Mouse (Mus musculus): ENCODE measurements around the gene Pck1. TPM values are rescaled to one million over a fixed set of nuclear protein-coding genes. Genes with fewer than 3 reads are reported as not detected.

Gene Pck1
- polyA plus RNA-seq, 1 experiment from 2014 or later: not detected

GRCm38 (mm10) chr2:173173521-173174511, 21.0 kb downstream of the Pck1 start:
- H3K27ac ChIP-seq (ENCODE audit: low read depth): peak overlapping the region; percentile 85
- H3K9me3 ChIP-seq (ENCODE audit: low read depth, low read length): no peaks in the 10 kb centered on the region
- peak overlapping the region; percentile 55 for H3K4me2 ChIP-seq
- peak overlapping the region; percentile 25 for H3K4me3 ChIP-seq (ENCODE audit: low read depth, low read length)
- no peaks in the 10 kb centered on the region for H3K36me3 ChIP-seq (ENCODE audit: insufficient read depth)
- TF ChIP-seq CTCF (IDR thresholded peaks at IDR 0.05; ENCODE audit: low read depth): no peak
- DNase-seq (peak; percentile 82), ATAC-seq (ENCODE audit: insufficient read depth) (peak; percentile 79)
- 3% methylated on average over 22 of the region's 22 CpGs for WGBS
- peaks cover 33% of the 10 kb centered on the region for H3K27me3 ChIP-seq (ENCODE audit: insufficient read depth, low read length)
- H3K9ac ChIP-seq: peak overlapping the region; percentile 5
- peaks cover 9% of the 10 kb centered on the region for H3K4me1 ChIP-seq (ENCODE audit: insufficient read depth)

- peak overlapping the region; percentile 55 for H3K4me2 ChIP-seq
- ATAC-seq (ENCODE audit: insufficient read depth) (no peak), DNase-seq (no peak)
- no peak overlapping the region for H3K4me3 ChIP-seq (ENCODE audit: low read depth, low read length)
- H3K4me1 ChIP-seq (ENCODE audit: insufficient read depth): peaks cover 9% of the 10 kb centered on the region
- WGBS: 42% methylated on average over 1 of the region's 1 CpGs
- no peaks in the 10 kb centered on the region for H3K36me3 ChIP-seq (ENCODE audit: insufficient read depth)
- H3K27ac ChIP-seq (ENCODE audit: low read depth): no peak overlapping the region
- H3K27me3 ChIP-seq (ENCODE audit: insufficient read depth, low read length): peaks cover 27% of the 10 kb centered on the region
- no peaks in the 10 kb centered on the region for H3K9me3 ChIP-seq (ENCODE audit: low read depth, low read length)
- H3K9ac ChIP-seq: no peak overlapping the region
- TF ChIP-seq CTCF (IDR thresholded peaks at IDR 0.05; ENCODE audit: low read depth): no peak
Observed at GRCm38 (mm10) chr2:173174569-173174968, 21.7 kb downstream of the Pck1 start.

GRCm38 (mm10) chr2:173175703-173176102, 22.9 kb downstream of the Pck1 start:
- Histone ChIP-seq H3K27ac (ENCODE audit: low read depth) (no peak overlapping the region), H3K4me3 (ENCODE audit: low read depth, low read length) (no peak overlapping the region), H3K4me1 (ENCODE audit: insufficient read depth) (peaks cover 9% of the 10 kb centered on the region), H3K9ac (no peak overlapping the region), H3K9me3 (ENCODE audit: low read depth, low read length) (no peaks in the 10 kb centered on the region), H3K36me3 (ENCODE audit: insufficient read depth) (no peaks in the 10 kb centered on the region), H3K27me3 (ENCODE audit: insufficient read depth, low read length) (peaks cover 23% of the 10 kb centered on the region), H3K4me2 (no peak overlapping the region)
- peak; percentile 14; the same call in 1 of the 2 replicates for TF ChIP-seq CTCF (IDR thresholded peaks at IDR 0.05; ENCODE audit: low read depth)
- ATAC-seq (ENCODE audit: insufficient read depth) (no peak), DNase-seq (no peak)
- WGBS: 85% methylated on average over 5 of the region's 5 CpGs

- Histone ChIP-seq H3K27me3 (ENCODE audit: insufficient read depth, low read length) (peaks cover 5% of the 10 kb centered on the region), H3K9ac (no peak overlapping the region), H3K4me2 (no peak overlapping the region), H3K4me3 (ENCODE audit: low read depth, low read length) (no peak overlapping the region), H3K4me1 (ENCODE audit: insufficient read depth) (no peaks in the 10 kb centered on the region), H3K27ac (ENCODE audit: low read depth) (no peak overlapping the region), H3K36me3 (ENCODE audit: insufficient read depth) (no peaks in the 10 kb centered on the region), H3K9me3 (ENCODE audit: low read depth, low read length) (no peaks in the 10 kb centered on the region)
- DNase-seq (no peak), ATAC-seq (ENCODE audit: insufficient read depth) (no peak)
- WGBS: 61% methylated on average over 5 of the region's 5 CpGs
- no peak for TF ChIP-seq CTCF (IDR thresholded peaks at IDR 0.05; ENCODE audit: low read depth)
Observed at GRCm38 (mm10) chr2:173177481-173177880, 24.6 kb downstream of the Pck1 start.

GRCm38 (mm10) chr2:173177951-173178350, 25.1 kb downstream of the Pck1 start:
- DNase-seq: peak; percentile 43
- WGBS: 72% methylated on average over 8 of the region's 8 CpGs
- Histone ChIP-seq H3K4me2 (no peak overlapping the region), H3K27ac (ENCODE audit: low read depth) (no peak overlapping the region), H3K27me3 (ENCODE audit: insufficient read depth, low read length) (peaks cover under 1% of the 10 kb centered on the region; the same call in 1 of the 2 replicates), H3K9me3 (ENCODE audit: low read depth, low read length) (no peaks in the 10 kb centered on the region), H3K9ac (no peak overlapping the region), H3K4me3 (ENCODE audit: low read depth, low read length) (no peak overlapping the region), H3K36me3 (ENCODE audit: insufficient read depth) (no peaks in the 10 kb centered on the region), H3K4me1 (ENCODE audit: insufficient read depth) (no peaks in the 10 kb centered on the region)
- ATAC-seq (ENCODE audit: insufficient read depth): no peak
- TF ChIP-seq CTCF (IDR thresholded peaks at IDR 0.05; ENCODE audit: low read depth): no peak

GRCm38 (mm10) chr2:173179046-173179445, 26.2 kb downstream of the Pck1 start:
- TF ChIP-seq CTCF (IDR thresholded peaks at IDR 0.05; ENCODE audit: low read depth): no peak
- H3K4me2 ChIP-seq: no peak overlapping the region
- 61% methylated on average over 7 of the region's 7 CpGs for WGBS
- ATAC-seq (ENCODE audit: insufficient read depth) (no peak), DNase-seq (no peak)
- no peak overlapping the region for H3K4me3 ChIP-seq (ENCODE audit: low read depth, low read length)
- H3K9me3 ChIP-seq (ENCODE audit: low read depth, low read length): no peaks in the 10 kb centered on the region
- H3K36me3 ChIP-seq (ENCODE audit: insufficient read depth): no peaks in the 10 kb centered on the region
- no peak overlapping the region for H3K27ac ChIP-seq (ENCODE audit: low read depth)
- no peak overlapping the region for H3K9ac ChIP-seq
- H3K4me1 ChIP-seq (ENCODE audit: insufficient read depth): no peaks in the 10 kb centered on the region
- H3K27me3 ChIP-seq (ENCODE audit: insufficient read depth, low read length): no peaks in the 10 kb centered on the region

GRCm38 (mm10) chr2:173180026-173180425, 27.2 kb downstream of the Pck1 start:
- no peak overlapping the region for H3K9ac ChIP-seq
- H3K4me2 ChIP-seq: no peak overlapping the region
- no peaks in the 10 kb centered on the region for H3K27me3 ChIP-seq (ENCODE audit: insufficient read depth, low read length)
- no peaks in the 10 kb centered on the region for H3K36me3 ChIP-seq (ENCODE audit: insufficient read depth)
- no peak overlapping the region for H3K27ac ChIP-seq (ENCODE audit: low read depth)
- no peak overlapping the region for H3K4me3 ChIP-seq (ENCODE audit: low read depth, low read length)
- WGBS: 61% methylated on average over 4 of the region's 4 CpGs
- no peaks in the 10 kb centered on the region for H3K9me3 ChIP-seq (ENCODE audit: low read depth, low read length)
- DNase-seq (no peak), ATAC-seq (ENCODE audit: insufficient read depth) (no peak)
- no peak for TF ChIP-seq CTCF (IDR thresholded peaks at IDR 0.05; ENCODE audit: low read depth)
- no peaks in the 10 kb centered on the region for H3K4me1 ChIP-seq (ENCODE audit: insufficient read depth)

Data from lung, embryonic 14.5 days (tissue).